Mouse (Mus musculus): ENCODE results near the gene Exoc8. TPM values are rescaled to one million over a fixed set of nuclear protein-coding genes. Genes with fewer than 3 reads are reported as not detected.
A peak's percentile ranks its signal among the peaks of the same experiment; 100 is the strongest.

The Exoc8 gene
- total RNA-seq (2012; rRNA removed) = 14.4 and 16.9 TPM in 2 replicates
- 1 to 10 TPM in 1 of 2 experiments, not detected in 1; 9.5 TPM for polyA plus RNA-seq (2012; ENCODE audit: insufficient read depth in 1 of 2, insufficient read length in 2 of 2, low read depth in 1 of 2, low replicate concordance in 2 of 2, missing spikeins in 1 of 2)

DNA sequence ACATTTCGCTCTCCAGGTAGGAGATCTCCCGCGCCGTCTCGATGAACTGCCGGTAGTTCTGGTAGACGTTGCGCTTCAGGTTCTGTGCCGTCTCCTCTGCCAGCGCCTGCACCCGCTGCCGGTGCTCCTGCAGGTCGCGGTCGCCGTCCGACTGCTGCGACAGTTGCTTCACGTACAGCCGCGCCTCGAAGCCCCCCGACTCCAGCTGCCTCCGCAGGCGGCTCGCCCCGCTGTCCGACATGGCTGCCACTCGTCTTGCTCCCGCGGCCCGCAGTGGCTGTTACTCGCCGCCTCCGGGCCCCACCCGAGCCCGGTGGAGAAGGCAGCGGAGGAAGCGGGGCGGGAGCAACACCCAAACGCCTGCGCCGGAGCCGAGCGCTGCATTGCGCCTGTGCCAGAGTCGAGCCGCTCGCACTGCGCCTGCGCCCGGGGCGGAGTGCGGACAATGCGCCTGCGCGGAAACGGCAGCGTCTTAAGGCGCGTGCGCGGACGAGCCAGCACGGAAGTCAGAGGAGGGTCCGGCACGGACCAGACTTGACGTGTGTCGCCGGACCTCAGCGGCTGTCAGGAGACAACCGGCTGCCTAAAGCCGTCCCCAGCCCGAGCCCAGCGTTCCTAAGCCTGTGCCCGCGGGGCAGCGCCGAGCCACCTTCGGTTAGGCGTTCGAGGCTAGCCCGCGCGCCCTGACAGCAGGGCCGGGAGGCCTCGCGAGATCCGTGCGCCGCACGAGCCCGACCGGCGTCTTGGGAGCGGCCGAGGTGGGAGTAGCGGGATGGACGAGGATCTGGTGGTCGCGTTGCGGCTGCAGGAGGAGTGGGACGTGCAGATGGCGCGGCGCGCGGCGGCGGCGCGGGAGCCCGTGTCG lies at the start of gene Exoc8, which contains the start of gene Sprtn:
TSS of gene Exoc8 (minus strand) at position 320 of the 865 bp plus-strand sequence.
TSS of gene Sprtn (plus strand) at position 501 of the 865 bp plus-strand sequence.
- no peaks in the 10 kb centered on the region for H3K9me3 ChIP-seq (replicated peaks; ENCODE audit: insufficient read depth, low read length)
- peak; percentile 96 for DNase-seq (ENCODE audit: low read depth, low spot score)
- peak within 1 kb of the TSS; percentile 92 to 98 for H3K4me3 ChIP-seq (ENCODE audit: control insufficient read depth in 1 of 2, insufficient read depth in 1 of 2, low read depth in 2 of 2, low read length in 2 of 2)
- peaks cover 19 to 29% of the 10 kb centered on the region in 2 experiments for H3K36me3 ChIP-seq (ENCODE audit: control insufficient read depth in 1 of 2, insufficient read depth in 2 of 2, low read length in 2 of 2)
- peak within 1 kb of the TSS; percentile 99 for H3K9ac ChIP-seq (ENCODE audit: control insufficient read depth, low read depth, low read length, poor library complexity, severe bottlenecking)
- H3K79me2 ChIP-seq (ENCODE audit: control insufficient read depth, insufficient read depth, low read length, poor library complexity) = peaks cover 66% of the 10 kb centered on the region
- peaks cover 0 to 19% of the 10 kb centered on the region in 2 experiments; a peak in 3 of 4 replicates for H3K4me1 ChIP-seq (ENCODE audit: control insufficient read depth in 1 of 2, insufficient read depth in 2 of 2, low read length in 2 of 2)
- H3K27ac ChIP-seq (ENCODE audit: control insufficient read depth, low read depth, low read length) = peak within 1 kb of the TSS; percentile 80
- no peaks in the 10 kb centered on the region for H3K27me3 ChIP-seq (ENCODE audit: control insufficient read depth in 1 of 2, insufficient read depth in 2 of 2, low read length in 2 of 2)
- TF ChIP-seq JUND (IDR thresholded peaks at IDR 0.05; ENCODE audit: low read depth, low read length) (no peak), MXI1 (IDR thresholded peaks at IDR 0.05; ENCODE audit: low read depth, low read length) (peak; percentile 88), TBP (IDR thresholded peaks at IDR 0.05; ENCODE audit: low read depth, low read length) (peak; percentile 58; the same call in 1 of the 2 replicates), ELF1 (IDR thresholded peaks at IDR 0.05; ENCODE audit: low read depth, low read length) (peak; percentile 97), ZMIZ1 (IDR thresholded peaks at IDR 0.05; ENCODE audit: low read depth, low read length) (peak; percentile 87), ZKSCAN1 (IDR thresholded peaks at IDR 0.05; ENCODE audit: low read depth, low read length) (no peak), RCOR1 (IDR thresholded peaks at IDR 0.05; ENCODE audit: low read depth, low read length) (no peak), TAL1 (IDR thresholded peaks at IDR 0.05; ENCODE audit: low read length) (no peak), EP300 (IDR thresholded peaks at IDR 0.05; ENCODE audit: low read depth in 1 of 2, low read length in 2 of 2) (no peak), ETS1 (IDR thresholded peaks at IDR 0.05; ENCODE audit: low read depth, low read length) (no peak), NELFE (IDR thresholded peaks at IDR 0.05; ENCODE audit: low read depth, low read length) (peak; percentile 97), MAX (IDR thresholded peaks at IDR 0.05; ENCODE audit: low read length) (peak; percentile 18; the same call in 1 of the 2 replicates), ZC3H11A (IDR thresholded peaks at IDR 0.05; ENCODE audit: low read depth, low read length) (no peak), E2F4 (IDR thresholded peaks at IDR 0.05; ENCODE audit: borderline replicate concordance, low read depth, low read length) (no peak), CHD2 (IDR thresholded peaks at IDR 0.05; ENCODE audit: low read length) (peak; percentile 83), POLR2AphosphoS2 (IDR thresholded peaks at IDR 0.05; ENCODE audit: low read length) (peak; percentile 81; the same call in 1 of the 2 replicates), MEF2A (IDR thresholded peaks at IDR 0.05; ENCODE audit: extremely low read depth, insufficient replicate concordance, low read depth, low read length, poor library complexity, severe bottlenecking) (no peak; the same call in 1 of the 2 replicates), GABPA (IDR thresholded peaks at IDR 0.05; ENCODE audit: low read depth, low read length) (no peak), POLR2AphosphoS5 (IDR thresholded peaks at IDR 0.05; ENCODE audit: borderline replicate concordance, low read depth, low read length) (no peak), KAT2A (conservative IDR thresholded peaks at IDR 0.05; ENCODE audit: low read depth, low read length) (peak; percentile 93), TCF12 (IDR thresholded peaks at IDR 0.05; ENCODE audit: low read depth, low read length) (peak; percentile 61), SMC3 (IDR thresholded peaks at IDR 0.05; ENCODE audit: low read depth, low read length) (no peak), HCFC1 (IDR thresholded peaks at IDR 0.05; ENCODE audit: low read depth, low read length) (peak; percentile 93), MAZ (IDR thresholded peaks at IDR 0.05; ENCODE audit: low read depth, low read length) (0 out of 2 replicates have a peak, but pooled peaks have one; percentile 52), NRF1 (IDR thresholded peaks at IDR 0.05; ENCODE audit: insufficient read depth, low read depth, low read length, poor library complexity, severe bottlenecking) (peak; percentile 92), USF2 (IDR thresholded peaks at IDR 0.05; ENCODE audit: borderline replicate concordance in 1 of 2, insufficient read depth in 1 of 2, low read depth in 1 of 2, low read length in 2 of 2) (no peak), UBTF (IDR thresholded peaks at IDR 0.05; ENCODE audit: borderline replicate concordance, insufficient read depth, low read depth, low read length) (peak; percentile 58; the same call in 1 of the 2 replicates), POLR2A (IDR thresholded peaks at IDR 0.05; ENCODE audit: control insufficient read depth in 1 of 2, insufficient read depth in 1 of 2, low read depth in 1 of 2, low read length in 2 of 2, poor library complexity in 1 of 2) (peak; percentile 89 to 94), CTCF (IDR thresholded peaks at IDR 0.05 in 2 of 3, conservative IDR thresholded peaks at IDR 0.05 in 1 of 3; ENCODE audit: control insufficient read depth in 1 of 3, insufficient read depth in 1 of 3, low read depth in 2 of 3, low read length in 3 of 3, poor library complexity in 1 of 3, severe bottlenecking in 1 of 3) (no peak), BHLHE40 (IDR thresholded peaks at IDR 0.05; ENCODE audit: borderline replicate concordance, low read depth, low read length) (no peak), SIN3A (IDR thresholded peaks at IDR 0.05; ENCODE audit: low read length) (peak; percentile 85; the same call in 1 of the 2 replicates), MYC (IDR thresholded peaks at IDR 0.05; ENCODE audit: low read depth, low read length) (peak; percentile 34; the same call in 1 of the 2 replicates), MYB (IDR thresholded peaks at IDR 0.05; ENCODE audit: low read depth, low read length) (peak; percentile 97), ZNF384 (IDR thresholded peaks at IDR 0.05; ENCODE audit: low read depth, low read length) (no peak)

Data from MEL (cell line).